Mouse (Mus musculus) layer of hippocampus, adult 9-10 months (tissue): ENCODE measurements around the gene Aifm2.

Experiments
- DNase-seq: peaks from one replicate; pipeline ENCODE4 v3.0.0; 2022; ENCODE audit warnings: low spot score

Aifm2 gene

GRCm38 (mm10) chr10:61715996-61716864 is 1.2 kb downstream of the Aifm2 start:
- DNase-seq: no peak

- no peak for DNase-seq
Observed at GRCm38 (mm10) chr10:61717406-61718296, 2.6 kb downstream of the Aifm2 start.

GRCm38 (mm10) chr10:61720331-61720730 is 5.3 kb downstream of the Aifm2 start:
- DNase-seq: no peak

GRCm38 (mm10) chr10:61722215-61722614 is 7.2 kb downstream of the Aifm2 start:
- no peak for DNase-seq

- DNase-seq: no peak
Observed at GRCm38 (mm10) chr10:61723271-61723670, 8.2 kb downstream of the Aifm2 start.

GRCm38 (mm10) chr10:61729181-61729580 is 14.1 kb downstream of the Aifm2 start:
- no peak for DNase-seq

GRCm38 (mm10) chr10:61730171-61730570 is 15.1 kb downstream of the Aifm2 start:
- no peak for DNase-seq

GRCm38 (mm10) chr10:61734377-61734776 is 19.3 kb downstream of the Aifm2 start:
- DNase-seq: no peak

- DNase-seq: no peak
Observed at GRCm38 (mm10) chr10:61736671-61737078, 21.6 kb downstream of the Aifm2 start.

GRCm38 (mm10) chr10:61737537-61737936 is 22.5 kb downstream of the Aifm2 start:
- no peak for DNase-seq

GRCm38 (mm10) chr10:61738126-61738525 is 23.1 kb downstream of the Aifm2 start:
- DNase-seq: no peak

- no peak for DNase-seq
Observed at GRCm38 (mm10) chr10:61741306-61741705, 26.2 kb downstream of the Aifm2 start.

GRCm38 (mm10) chr10:61741873-61742272 is 26.8 kb downstream of the Aifm2 start:
- no peak for DNase-seq

GRCm38 (mm10) chr10:61742336-61742735 is 27.3 kb downstream of the Aifm2 start:
- DNase-seq: no peak

- DNase-seq: no peak
Observed at GRCm38 (mm10) chr10:61745133-61745532, 30.1 kb downstream of the Aifm2 start.

GRCm38 (mm10) chr10:61747302-61747701 is 32.2 kb downstream of the Aifm2 start:
- no peak for DNase-seq

- DNase-seq: no peak
Observed at GRCm38 (mm10) chr10:61750014-61750413, 35.0 kb downstream of the Aifm2 start.

GRCm38 (mm10) chr10:61751534-61752219 is 36.6 kb downstream of the Aifm2 start:
- DNase-seq: no peak

- DNase-seq: no peak
Observed at GRCm38 (mm10) chr10:61753071-61753470, 38.0 kb downstream of the Aifm2 start.

GRCm38 (mm10) chr10:61757022-61757421 is 42.0 kb downstream of the Aifm2 start:
- DNase-seq: no peak

GRCm38 (mm10) chr10:61758904-61759303 is 43.8 kb downstream of the Aifm2 start:
- no peak for DNase-seq

- no peak for DNase-seq
Observed at GRCm38 (mm10) chr10:61759869-61760268, 44.8 kb downstream of the Aifm2 start.
